Mouse (Mus musculus): ENCODE measurements around the gene Zfp961.
"Not testable (repeated sequence)": the region's sequence is repeated elsewhere in the genome, so short reads cannot be mapped to it uniquely, and the experiment has no call there.

The Zfp961 gene

DNA sequence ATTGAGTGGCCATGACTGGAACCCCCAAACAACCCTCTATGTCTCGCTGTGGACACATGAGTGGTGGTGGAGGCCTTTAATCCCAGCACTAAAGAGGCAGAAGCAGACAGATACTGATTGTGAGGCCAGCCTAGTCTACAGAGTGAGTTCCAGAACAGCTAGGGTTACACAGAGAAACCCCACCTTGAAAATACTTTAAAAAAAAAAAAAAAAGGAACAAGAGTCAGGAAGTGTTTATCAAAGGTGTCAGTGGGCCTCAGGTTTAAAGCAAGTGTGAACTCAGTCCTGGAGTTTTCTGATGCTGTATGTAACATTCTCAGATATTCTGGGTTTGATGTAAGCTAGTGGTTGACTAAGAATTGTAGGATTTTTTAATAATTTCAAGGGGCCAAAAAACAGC, 1.7 kb downstream of the Zfp961 start:
- Histone ChIP-seq H3K27me3 (ENCODE audit: insufficient read depth, low read length) (no peaks in the 10 kb centered on the region), H3K4me1 (replicated peaks; ENCODE audit: low read depth, low read length) (peaks cover 19% of the 10 kb centered on the region), H3K36me3 (ENCODE audit: insufficient read depth, low read length) (peaks cover 36% of the 10 kb centered on the region), H3K9me3 (ENCODE audit: low read length) (peaks cover 49% of the 10 kb centered on the region), H3K4me3 (replicated peaks; ENCODE audit: low read length) (peak overlapping the region; percentile 88)
- no peak for TF ChIP-seq CTCF (conservative IDR thresholded peaks at IDR 0.05; ENCODE audit: low read length)
- no peak for TF ChIP-seq POU5F1 (IDR thresholded peaks at IDR 0.05; ENCODE audit: borderline replicate concordance, low read length)
- no peak for TF ChIP-seq NANOG (IDR thresholded peaks at IDR 0.05; ENCODE audit: borderline replicate concordance, low read length)

GRCm38 (mm10) chr8:71952961-71953700, 2.3 kb downstream of the Zfp961 start:
- Histone ChIP-seq H3K4me1 (replicated peaks; ENCODE audit: low read depth, low read length) (peaks cover 19% of the 10 kb centered on the region), H3K36me3 (ENCODE audit: insufficient read depth, low read length) (peaks cover 42% of the 10 kb centered on the region), H3K9me3 (ENCODE audit: low read length) (peaks cover 56% of the 10 kb centered on the region), H3K4me3 (replicated peaks; ENCODE audit: low read length) (peak overlapping the region; percentile 88; the same call in 1 of the 2 replicates)
- H3K27me3 ChIP-seq (ENCODE audit: insufficient read depth, low read length), result not testable (repeated sequence)

- H3K36me3 ChIP-seq (ENCODE audit: insufficient read depth, low read length), result peaks cover 52% of the 10 kb centered on the region
- no peak for TF ChIP-seq CTCF (conservative IDR thresholded peaks at IDR 0.05; ENCODE audit: low read length)
- TF ChIP-seq POU5F1 (IDR thresholded peaks at IDR 0.05; ENCODE audit: borderline replicate concordance, low read length), result no peak
- no peak for TF ChIP-seq NANOG (IDR thresholded peaks at IDR 0.05; ENCODE audit: borderline replicate concordance, low read length)
- H3K4me1 ChIP-seq (replicated peaks; ENCODE audit: low read depth, low read length), result peaks cover 19% of the 10 kb centered on the region
- no peaks in the 10 kb centered on the region for H3K27me3 ChIP-seq (ENCODE audit: insufficient read depth, low read length)
- H3K9me3 ChIP-seq (ENCODE audit: low read length), result peaks cover 68% of the 10 kb centered on the region
- 0 out of 2 replicates have a peak overlapping the region, but pooled peaks have one; percentile 3 for H3K4me3 ChIP-seq (replicated peaks; ENCODE audit: low read length)
Measured at GRCm38 (mm10) chr8:71954666-71955065, 3.8 kb downstream of the Zfp961 start.

- Histone ChIP-seq H3K4me3 (replicated peaks; ENCODE audit: low read length) (no peak overlapping the region), H3K9me3 (ENCODE audit: low read length) (peaks cover 56% of the 10 kb centered on the region), H3K27me3 (ENCODE audit: insufficient read depth, low read length) (no peaks in the 10 kb centered on the region), H3K36me3 (ENCODE audit: insufficient read depth, low read length) (peaks cover 75% of the 10 kb centered on the region), H3K4me1 (replicated peaks; ENCODE audit: low read depth, low read length) (peaks cover 34% of the 10 kb centered on the region)
- TF ChIP-seq NANOG (IDR thresholded peaks at IDR 0.05; ENCODE audit: borderline replicate concordance, low read length), result no peak
- TF ChIP-seq POU5F1 (IDR thresholded peaks at IDR 0.05; ENCODE audit: borderline replicate concordance, low read length), result no peak
- TF ChIP-seq CTCF (conservative IDR thresholded peaks at IDR 0.05; ENCODE audit: low read length), result no peak
Measured at GRCm38 (mm10) chr8:71960483-71960882, 9.6 kb downstream of the Zfp961 start.

GRCm38 (mm10) chr8:71961796-71962195, 11.0 kb downstream of the Zfp961 start:
- Histone ChIP-seq H3K27me3 (ENCODE audit: insufficient read depth, low read length) (no peaks in the 10 kb centered on the region), H3K36me3 (ENCODE audit: insufficient read depth, low read length) (peaks cover 84% of the 10 kb centered on the region), H3K4me1 (replicated peaks; ENCODE audit: low read depth, low read length) (peaks cover 34% of the 10 kb centered on the region), H3K4me3 (replicated peaks; ENCODE audit: low read length) (no peak overlapping the region), H3K9me3 (ENCODE audit: low read length) (peaks cover 58% of the 10 kb centered on the region)
- TF ChIP-seq CTCF (conservative IDR thresholded peaks at IDR 0.05; ENCODE audit: low read length) (no peak), NANOG (IDR thresholded peaks at IDR 0.05; ENCODE audit: borderline replicate concordance, low read length) (no peak), POU5F1 (IDR thresholded peaks at IDR 0.05; ENCODE audit: borderline replicate concordance, low read length) (no peak)

- H3K4me3 ChIP-seq (replicated peaks; ENCODE audit: low read length), result no peak overlapping the region
- peaks cover 34% of the 10 kb centered on the region for H3K4me1 ChIP-seq (replicated peaks; ENCODE audit: low read depth, low read length)
- no peak for TF ChIP-seq NANOG (IDR thresholded peaks at IDR 0.05; ENCODE audit: borderline replicate concordance, low read length)
- peaks cover 50% of the 10 kb centered on the region for H3K9me3 ChIP-seq (ENCODE audit: low read length)
- H3K36me3 ChIP-seq (ENCODE audit: insufficient read depth, low read length), result peaks cover 92% of the 10 kb centered on the region
- H3K27me3 ChIP-seq (ENCODE audit: insufficient read depth, low read length), result no peaks in the 10 kb centered on the region
Measured at GRCm38 (mm10) chr8:71964051-71964450, 13.2 kb downstream of the Zfp961 start.

DNA sequence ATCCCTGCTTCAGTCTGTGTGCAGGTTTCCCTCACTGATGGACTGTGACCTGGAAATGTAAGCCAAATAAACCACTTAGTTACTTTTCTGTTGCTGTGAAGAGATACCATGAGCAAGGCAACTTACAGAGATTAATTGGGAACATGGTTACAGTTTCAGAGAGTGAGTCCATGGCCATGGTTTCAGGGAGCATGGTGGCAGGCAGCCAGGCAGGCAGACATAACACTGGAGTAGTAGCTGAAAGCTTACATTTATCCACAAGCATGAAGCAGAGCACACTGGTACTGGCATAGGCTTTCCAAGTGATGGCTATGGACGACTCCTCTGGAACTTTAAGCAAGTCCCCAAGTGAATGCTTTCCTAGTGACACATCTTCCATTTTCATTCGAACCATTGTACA, 14.3 kb downstream of the Zfp961 start:
- TF ChIP-seq CTCF (conservative IDR thresholded peaks at IDR 0.05; ENCODE audit: low read length) (no peak), NANOG (IDR thresholded peaks at IDR 0.05; ENCODE audit: borderline replicate concordance, low read length) (no peak), POU5F1 (IDR thresholded peaks at IDR 0.05; ENCODE audit: borderline replicate concordance, low read length) (no peak)
- Histone ChIP-seq H3K36me3 (ENCODE audit: insufficient read depth, low read length) (peaks cover 95% of the 10 kb centered on the region), H3K27me3 (ENCODE audit: insufficient read depth, low read length) (no peaks in the 10 kb centered on the region), H3K4me1 (replicated peaks; ENCODE audit: low read depth, low read length) (peaks cover 28% of the 10 kb centered on the region), H3K4me3 (replicated peaks; ENCODE audit: low read length) (no peak overlapping the region), H3K9me3 (ENCODE audit: low read length) (peaks cover 41% of the 10 kb centered on the region)

DNA sequence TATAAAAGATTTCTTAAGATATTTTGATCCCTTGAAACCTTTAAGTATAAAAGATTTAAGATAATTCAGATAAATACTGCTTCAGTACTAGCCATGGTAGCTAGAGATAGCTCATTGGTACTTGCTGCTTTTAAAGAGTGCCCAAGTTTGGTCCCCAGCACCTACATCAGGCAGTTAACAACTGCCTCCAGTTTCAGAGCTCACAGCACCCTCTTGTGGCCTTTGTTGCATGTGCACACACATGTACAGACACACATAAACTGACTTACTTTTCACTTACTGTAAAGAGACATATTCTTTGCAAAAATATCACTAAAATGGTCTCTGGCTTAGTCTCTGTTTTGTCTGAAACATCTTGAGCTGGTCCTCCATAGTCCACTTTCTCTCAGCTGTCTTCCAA, 15.6 kb downstream of the Zfp961 start:
- H3K4me3 ChIP-seq (replicated peaks; ENCODE audit: low read length), result no peak overlapping the region
- H3K4me1 ChIP-seq (replicated peaks; ENCODE audit: low read depth, low read length), result peaks cover 24% of the 10 kb centered on the region
- peaks cover 40% of the 10 kb centered on the region for H3K9me3 ChIP-seq (ENCODE audit: low read length)
- peaks cover 89% of the 10 kb centered on the region for H3K36me3 ChIP-seq (ENCODE audit: insufficient read depth, low read length)
- 0 out of 2 replicates have a peak, but pooled peaks have one; percentile 19 for TF ChIP-seq CTCF (conservative IDR thresholded peaks at IDR 0.05; ENCODE audit: low read length)
- TF ChIP-seq POU5F1 (IDR thresholded peaks at IDR 0.05; ENCODE audit: borderline replicate concordance, low read length), result no peak
- no peaks in the 10 kb centered on the region for H3K27me3 ChIP-seq (ENCODE audit: insufficient read depth, low read length)

DNA sequence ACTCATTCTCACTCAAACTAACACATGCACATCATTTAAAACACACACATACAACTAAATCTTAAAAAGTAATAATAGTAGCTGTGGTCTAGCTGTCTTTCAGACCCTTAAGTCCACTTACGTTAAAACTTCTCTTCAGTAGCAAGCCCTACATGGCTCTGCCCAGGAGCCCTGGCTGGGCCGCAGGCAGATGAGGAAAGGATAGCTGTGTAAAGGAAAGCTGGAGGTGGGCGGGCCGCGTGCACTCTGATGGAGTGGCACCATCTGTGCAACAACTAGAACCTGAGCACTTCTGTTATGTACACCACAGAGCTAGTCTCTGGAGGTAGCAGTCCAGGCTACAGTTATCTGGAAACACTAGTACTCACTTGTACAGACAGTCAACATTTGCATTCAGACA, 16.4 kb downstream of the Zfp961 start:
- Histone ChIP-seq H3K9me3 (ENCODE audit: low read length) (peaks cover 40% of the 10 kb centered on the region), H3K4me3 (replicated peaks; ENCODE audit: low read length) (no peak overlapping the region), H3K27me3 (ENCODE audit: insufficient read depth, low read length) (no peaks in the 10 kb centered on the region), H3K36me3 (ENCODE audit: insufficient read depth, low read length) (peaks cover 80% of the 10 kb centered on the region), H3K4me1 (replicated peaks; ENCODE audit: low read depth, low read length) (peaks cover 23% of the 10 kb centered on the region)
- TF ChIP-seq NANOG (IDR thresholded peaks at IDR 0.05; ENCODE audit: borderline replicate concordance, low read length), result no peak
- TF ChIP-seq POU5F1 (IDR thresholded peaks at IDR 0.05; ENCODE audit: borderline replicate concordance, low read length), result no peak
- TF ChIP-seq CTCF (conservative IDR thresholded peaks at IDR 0.05; ENCODE audit: low read length), result no peak

All from E14TG2a.4 (cell line).